Mouse (Mus musculus) myocyte (in vitro differentiated cells): ENCODE results near the gene D5Ertd579e. TPM values are rescaled to one million over a fixed set of nuclear protein-coding genes. Genes with fewer than 3 reads are reported as not detected.
"Not testable (repeated sequence)": the region's sequence is repeated elsewhere in the genome, so short reads cannot be mapped to it uniquely, and the experiment has no call there.

Source experiments
- H3K27me3 ChIP-seq: one replicate; pipeline ENCODE4 v1.6.1; 2011; ENCODE audit not compliant: control insufficient read depth, insufficient read depth, insufficient read length
- H3K36me3 ChIP-seq: one replicate; pipeline ENCODE4 v1.6.1; 2011; ENCODE audit not compliant: control insufficient read depth, insufficient read depth
- H3K4me2 ChIP-seq: one replicate; pipeline ENCODE4 v1.6.1; 2011; ENCODE audit warnings: low read depth, control low read depth
- H3K4me3 ChIP-seq: one replicate; pipeline ENCODE4 v1.5.1; 2011; ENCODE audit warnings: mild to moderate bottlenecking, control low read depth, moderate library complexity
- H3K79me2 ChIP-seq: one replicate; pipeline ENCODE4 v1.6.1; 2011; ENCODE audit not compliant: control insufficient read depth, insufficient read depth
- H3ac ChIP-seq: one replicate; pipeline ENCODE4 v1.6.1; 2011; ENCODE audit not compliant: control insufficient read depth, insufficient read length
- CEBPB ChIP-seq: IDR thresholded peaks from 2 replicates; pipeline ENCODE4 v1.6.1; 2011; ENCODE audit warnings: mild to moderate bottlenecking, moderate library complexity; ENCODE audit not compliant: poor library complexity, insufficient read depth, severe bottlenecking
- E2F4 ChIP-seq: IDR thresholded peaks from one replicate; pipeline ENCODE4 v1.6.1; 2011; ENCODE audit warnings: mild to moderate bottlenecking, control low read depth, moderate library complexity; ENCODE audit not compliant: insufficient read depth
- MAX ChIP-seq: IDR thresholded peaks from one replicate; pipeline ENCODE4 v1.6.1; 2011; ENCODE audit warnings: low read depth, mild to moderate bottlenecking, control low read depth
- MYOD1 ChIP-seq, 3 experiments: IDR thresholded peaks; one replicate each; pipeline ENCODE4 v1.6.1; 2011; ENCODE audit warnings: control low read depth in 2 of 3, low read depth in 2 of 3, mild to moderate bottlenecking in 2 of 3, moderate library complexity in 1 of 3; ENCODE audit not compliant: insufficient read length in 2 of 3, control insufficient read depth in 1 of 3
- MYOG ChIP-seq, 3 experiments: IDR thresholded peaks; one replicate each; pipeline ENCODE4 v1.6.1; 2011; ENCODE audit warnings: control low read depth in 2 of 3, low read depth in 2 of 3, mild to moderate bottlenecking in 2 of 3; ENCODE audit not compliant: insufficient read length in 2 of 3, control insufficient read depth in 1 of 3, insufficient read depth in 1 of 3
- POLR2A ChIP-seq: IDR thresholded peaks from one replicate; pipeline ENCODE4 v1.6.1; 2011; ENCODE audit warnings: low read depth, mild to moderate bottlenecking, control low read depth, moderate library complexity; ENCODE audit not compliant: insufficient read length
- POLR2AphosphoS2 ChIP-seq: IDR thresholded peaks from one replicate; pipeline ENCODE4 v1.6.1; 2011; ENCODE audit warnings: low read depth, control low read depth; ENCODE audit not compliant: insufficient read length
- REST ChIP-seq: IDR thresholded peaks from one replicate; pipeline ENCODE4 v1.6.1; 2011; ENCODE audit warnings: mild to moderate bottlenecking, control low read depth, moderate library complexity; ENCODE audit not compliant: insufficient read depth, insufficient read length
- SRF ChIP-seq: IDR thresholded peaks from one replicate; pipeline ENCODE4 v1.6.1; 2011; ENCODE audit warnings: low read depth; ENCODE audit not compliant: control insufficient read depth, insufficient read length
- TCF12 ChIP-seq: IDR thresholded peaks from one replicate; pipeline ENCODE4 v1.6.1; 2011; ENCODE audit warnings: mild to moderate bottlenecking, control low read depth; ENCODE audit not compliant: poor library complexity, insufficient read depth, severe bottlenecking
- TCF3 ChIP-seq: IDR thresholded peaks from one replicate; pipeline ENCODE4 v1.6.1; 2011; ENCODE audit warnings: low read depth, control low read depth; ENCODE audit not compliant: insufficient read length
- USF1 ChIP-seq: IDR thresholded peaks from one replicate; pipeline ENCODE4 v1.6.1; 2011; ENCODE audit warnings: low read depth, mild to moderate bottlenecking, control low read depth, moderate library complexity
- polyA plus RNA-seq: library from polyadenylated mRNA; unstranded; fragments of >200 nt; fragmentation: generic; extraction: Trizol; gene quantifications from one replicate; pipeline ENCODE4 v1.2.1, GENCODE M21; 2012; ENCODE audit warnings: missing spikeins

D5Ertd579e gene
- polyA plus RNA-seq, 1 experiment: 12.3 TPM

- Histone ChIP-seq H3K27me3 (no peaks in the 10 kb centered on the region), H3K36me3 (peaks cover 38% of the 10 kb centered on the region), H3K4me2 (no peak overlapping the region), H3K79me2 (peaks cover 23% of the 10 kb centered on the region), H3ac (no peak overlapping the region), H3K4me3 (no peak overlapping the region)
- TF ChIP-seq POLR2AphosphoS2: no peak
- no peak for TF ChIP-seq CEBPB
- no peak for TF ChIP-seq E2F4
- no peak for TF ChIP-seq TCF3
- no peak for TF ChIP-seq REST
- TF ChIP-seq POLR2A: no peak
- TF ChIP-seq MYOD1 (IDR thresholded peaks at IDR 0.05; ENCODE audit: control insufficient read depth in 1 of 3, insufficient read length in 2 of 3, low read depth in 2 of 3): no peak
- TF ChIP-seq MAX: no peak
- TF ChIP-seq TCF12: no peak
- TF ChIP-seq SRF: no peak
- no peak for TF ChIP-seq MYOG (IDR thresholded peaks at IDR 0.05; ENCODE audit: control insufficient read depth in 1 of 3, insufficient read depth in 1 of 3, insufficient read length in 2 of 3, low read depth in 2 of 3)
- TF ChIP-seq USF1: no peak
These were observed 27.3 kb downstream of the D5Ertd579e start for GRCm38 (mm10) chr5:36668572-36668971.

DNA sequence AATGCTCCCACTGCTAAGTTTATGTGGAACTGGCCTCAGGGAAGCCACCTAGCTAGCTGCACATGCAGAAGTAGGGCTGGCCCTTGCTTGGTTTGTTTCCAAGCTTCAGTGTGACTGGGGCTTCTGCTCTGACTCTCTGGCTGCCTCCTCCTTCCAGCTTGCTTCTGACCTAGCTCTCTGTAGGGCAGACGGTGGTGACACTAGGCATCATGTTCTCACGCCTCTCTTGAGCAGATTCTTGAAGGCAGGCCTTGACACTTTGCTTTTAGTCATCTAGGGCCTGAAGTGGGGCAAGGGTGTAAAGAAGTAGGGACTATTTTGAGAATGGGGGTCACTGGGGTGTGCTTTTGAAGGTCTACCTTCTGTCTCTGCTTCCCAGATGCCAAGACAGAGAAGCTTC lies 27.8 kb downstream of the D5Ertd579e start:
- H3K79me2 ChIP-seq: peaks cover 20% of the 10 kb centered on the region
- H3K4me2 ChIP-seq, H3ac ChIP-seq, H3K27me3 ChIP-seq, H3K4me3 ChIP-seq: not testable (repeated sequence)
- peaks cover 34% of the 10 kb centered on the region for H3K36me3 ChIP-seq

- H3K27me3 ChIP-seq: no peaks in the 10 kb centered on the region
- no peak overlapping the region for H3K4me2 ChIP-seq
- no peak overlapping the region for H3ac ChIP-seq
- H3K79me2 ChIP-seq: peaks cover 29% of the 10 kb centered on the region
- TF ChIP-seq MYOD1 (IDR thresholded peaks at IDR 0.05; ENCODE audit: control insufficient read depth in 1 of 3, insufficient read length in 2 of 3, low read depth in 2 of 3): no peak
- no peak for TF ChIP-seq E2F4
- no peak for TF ChIP-seq MAX
- H3K4me3 ChIP-seq: no peak overlapping the region
- H3K36me3 ChIP-seq: peaks cover 31% of the 10 kb centered on the region
These were observed 28.7 kb downstream of the D5Ertd579e start for GRCm38 (mm10) chr5:36667165-36667564.

DNA sequence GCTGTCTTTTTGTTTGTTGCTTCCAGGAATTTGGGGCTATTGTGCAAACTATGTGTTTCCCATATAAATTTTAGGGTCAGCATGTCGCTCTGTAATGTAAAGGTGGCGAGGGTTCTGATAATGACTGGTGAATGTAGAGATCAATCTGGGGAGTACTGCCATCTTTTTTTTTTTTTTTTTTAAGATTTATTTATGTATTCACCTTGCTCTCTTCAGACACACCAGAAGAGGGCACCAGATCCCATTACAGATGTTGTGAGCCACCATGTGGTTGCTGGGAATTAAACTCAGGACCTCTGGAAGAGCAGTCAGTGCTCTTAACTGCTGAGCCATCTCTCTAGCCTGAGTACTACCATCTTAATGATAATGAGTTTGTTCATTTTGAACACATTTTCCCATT lies 29.1 kb downstream of the D5Ertd579e start:
- H3K36me3 ChIP-seq: peaks cover 29% of the 10 kb centered on the region
- not testable (repeated sequence) for H3K4me2 ChIP-seq, H3ac ChIP-seq, H3K27me3 ChIP-seq, H3K4me3 ChIP-seq
- peaks cover 32% of the 10 kb centered on the region for H3K79me2 ChIP-seq

DNA sequence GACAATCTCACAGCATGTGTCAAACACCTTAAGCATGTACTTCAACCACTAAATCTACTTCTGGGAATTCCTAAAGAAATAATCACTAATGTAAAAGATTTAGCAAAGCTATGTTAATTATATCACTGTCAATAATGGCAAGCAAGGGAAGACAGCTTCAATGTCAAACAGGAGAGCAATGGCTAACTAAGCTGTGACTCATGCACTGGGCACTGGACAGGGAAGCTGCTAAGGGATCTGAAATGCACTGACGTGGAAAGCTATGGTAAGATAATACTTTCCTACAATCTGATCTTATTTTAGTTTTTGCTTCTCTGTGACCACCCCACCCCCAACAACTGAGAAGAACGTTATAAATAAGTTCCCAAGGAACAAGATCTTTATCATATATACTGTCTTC lies 32.5 kb downstream of the D5Ertd579e start:
- TF ChIP-seq USF1 (no peak), TCF12 (no peak), MAX (no peak), TCF3 (no peak), MYOG (IDR thresholded peaks at IDR 0.05; ENCODE audit: control insufficient read depth in 1 of 3, insufficient read depth in 1 of 3, insufficient read length in 2 of 3, low read depth in 2 of 3) (no peak), REST (no peak), SRF (no peak), POLR2AphosphoS2 (no peak), POLR2A (no peak)
- H3K27me3 ChIP-seq: no peaks in the 10 kb centered on the region
- H3ac ChIP-seq: no peak overlapping the region

GRCm38 (mm10) chr5:36660977-36661760 lies 34.7 kb downstream of the D5Ertd579e start:
- H3K79me2 ChIP-seq: peaks cover 32% of the 10 kb centered on the region
- not testable (repeated sequence) for H3K4me2 ChIP-seq

More for the DNA sequence above, 32.5 kb downstream of the D5Ertd579e start:
- peaks cover 13% of the 10 kb centered on the region for H3K36me3 ChIP-seq
- H3K4me2 ChIP-seq: peak overlapping the region; percentile 58
- peaks cover 32% of the 10 kb centered on the region for H3K79me2 ChIP-seq
- H3K4me3 ChIP-seq: no peak overlapping the region

More at GRCm38 (mm10) chr5:36660977-36661760, 34.7 kb downstream of the D5Ertd579e start:
- not testable (repeated sequence) for H3ac ChIP-seq, H3K36me3 ChIP-seq, H3K27me3 ChIP-seq, H3K4me3 ChIP-seq
